Mouse (Mus musculus) embryonic fibroblast, embryonic 13.5 days (primary cell): ENCODE data around the gene Plcl2.

ENCODE experiments used
- CTCF ChIP-seq: IDR thresholded peaks from 2 replicates; pipeline ENCODE4 v1.5.1; 2011; ENCODE audit warnings: mild to moderate bottlenecking, control low read depth, low read length, moderate library complexity, borderline replicate concordance; ENCODE audit not compliant: insufficient read depth
- POLR2A ChIP-seq: IDR thresholded peaks from 2 replicates; pipeline ENCODE4 v1.6.1; 2011; ENCODE audit warnings: low read depth, mild to moderate bottlenecking, control low read depth, low read length, moderate library complexity

GRCm38 (mm10) chr17:50687670-50688069, 178.5 kb downstream of the Plcl2 start:
- TF ChIP-seq CTCF (no peak), POLR2A (no peak)
